Mouse (Mus musculus): ENCODE measurements around the gene Sema5b.

- TF ChIP-seq CTCF (IDR thresholded peaks at IDR 0.05; ENCODE audit: low read depth, low read length): no peak
- no peak for TF ChIP-seq POLR2A (IDR thresholded peaks at IDR 0.05; ENCODE audit: extremely low read depth, insufficient read depth, low read length)
These were observed 8.4 kb downstream of the Sema5b start for GRCm38 (mm10) chr16:35549354-35549753.
